Mouse (Mus musculus) ZHBTc4 (cell line): ENCODE measurements around the gene Krtap28-13.

Source experiments
- DNase-seq: peaks from one replicate; pipeline ENCODE4 v3.0.0-alpha.2; 2011; ENCODE audit warnings: low read depth, low spot score

Krtap28-13 gene

GRCm38 (mm10) chr1:83091268-83091667, 30.5 kb downstream of the Krtap28-13 start:
- DNase-seq, result peak; percentile 2

DNA sequence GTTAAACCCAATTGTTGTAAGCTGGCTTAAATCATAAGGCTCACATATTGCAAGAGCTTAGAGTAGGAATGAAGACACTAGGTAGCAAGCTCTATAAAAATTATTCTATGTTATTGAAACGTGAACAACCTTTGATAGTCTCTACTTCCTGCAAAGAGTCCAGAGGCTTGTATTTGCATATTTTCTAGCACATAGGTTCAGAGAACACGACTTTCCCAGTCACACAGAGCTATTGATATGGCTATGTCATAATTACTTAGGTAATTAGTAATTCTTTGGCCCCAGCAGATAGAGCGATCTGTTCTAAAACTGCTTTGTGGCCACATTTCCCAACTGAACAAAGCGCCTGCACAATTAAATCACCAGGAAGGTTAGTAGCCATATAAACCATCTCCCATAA, 36.2 kb downstream of the Krtap28-13 start:
- no peak for DNase-seq

DNA sequence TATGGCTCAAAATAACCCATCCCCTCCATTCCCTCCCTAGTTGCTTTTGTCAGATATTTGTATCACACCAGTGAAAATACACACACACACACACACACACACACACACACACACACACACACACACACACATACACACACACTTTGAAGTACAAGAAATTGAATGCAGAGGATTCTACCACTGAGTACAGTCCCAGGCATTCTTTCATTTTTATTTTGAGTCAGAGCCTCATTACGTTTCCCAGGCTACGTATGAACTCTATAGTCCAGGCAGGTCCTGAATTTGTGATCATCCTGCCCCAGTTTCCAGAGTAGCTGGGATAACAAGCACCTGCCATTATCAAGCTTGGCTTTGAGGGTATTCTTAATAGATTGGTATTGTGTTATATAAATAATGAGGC, 38.4 kb downstream of the Krtap28-13 start:
- no peak for DNase-seq

- no peak for DNase-seq
Measured at GRCm38 (mm10) chr1:83099580-83100137, 38.9 kb downstream of the Krtap28-13 start.

- peak; percentile 14 for DNase-seq
Measured at GRCm38 (mm10) chr1:83101891-83102290, 41.2 kb downstream of the Krtap28-13 start.

DNA sequence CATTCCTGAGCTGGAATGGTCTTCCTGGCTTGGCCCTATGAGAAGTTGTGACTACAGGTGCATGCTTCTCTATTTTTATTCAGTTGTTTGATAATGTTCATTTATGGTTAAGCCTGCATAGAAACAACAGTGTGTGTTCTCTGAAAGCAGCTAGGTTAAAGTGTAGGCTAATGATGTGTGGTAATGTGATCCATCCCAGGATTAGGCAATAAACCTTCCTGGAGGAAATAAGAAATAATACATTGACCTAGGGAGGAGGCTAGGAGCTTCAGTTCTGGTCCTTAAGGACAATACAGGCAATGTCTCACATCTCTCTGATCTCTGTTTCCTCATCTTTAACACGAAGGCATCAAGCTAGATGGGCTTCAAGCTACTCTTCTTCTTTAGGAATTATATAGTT, 44.7 kb downstream of the Krtap28-13 start:
- no peak for DNase-seq

- no peak for DNase-seq
Measured at GRCm38 (mm10) chr1:83107410-83107978, 46.8 kb downstream of the Krtap28-13 start.

GRCm38 (mm10) chr1:83110992-83111391, 50.3 kb downstream of the Krtap28-13 start:
- no peak for DNase-seq
